ENCODE assay signal across 21 mouse cellular contexts in the genomic region with DNA sequence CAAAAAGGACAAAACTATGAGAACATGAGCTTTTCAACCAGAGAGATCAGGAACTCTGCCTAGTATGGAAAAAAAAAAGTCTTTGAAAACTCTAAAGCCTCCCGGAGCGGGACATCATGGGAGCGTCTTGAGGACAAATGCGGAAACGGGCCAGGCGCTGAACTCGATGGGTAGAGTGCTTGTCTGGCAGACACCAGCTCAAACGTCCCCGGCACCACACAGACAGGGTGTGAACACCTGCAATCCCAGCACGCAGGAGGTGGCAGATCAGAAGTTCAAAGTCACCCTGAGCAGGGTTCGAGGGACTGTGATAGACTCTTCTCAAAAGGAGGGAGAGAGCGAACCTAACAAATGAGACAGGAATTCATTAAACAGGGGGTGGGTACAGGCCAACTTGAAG.
"Had no signal": no experiment of that assay in that cellular context is flagged by ENCODE, and none has a peak within 500 bp of the region (broad histone marks: within the 10 kb centered on the region; RNA-seq: fewer than 3 reads in every experiment).

No protein-coding gene starts in this region.

- H3K36me3 ChIP-seq: liver, embryonic 12.5 days; lung, embryonic 15.5 days; stomach, embryonic 15.5 days had no signal

- H3K4me2 ChIP-seq: limb, embryonic 13.5 days; liver, embryonic 12.5 days; liver, embryonic 15.5 days; lung, embryonic 15.5 days; midbrain, embryonic 12.5 days; neural tube, embryonic 13.5 days; stomach, embryonic 15.5 days had no signal

- ATAC-seq: intestine, postnatal 0 days; liver, embryonic 12.5 days had no signal

- H3K9me3 ChIP-seq: limb, embryonic 13.5 days; liver, embryonic 12.5 days; liver, embryonic 15.5 days; lung, embryonic 15.5 days; megakaryocyte, embryonic 14.5 days; midbrain, embryonic 12.5 days; neural tube, embryonic 13.5 days; stomach, embryonic 15.5 days had no signal

- H3K27ac ChIP-seq: kidney, postnatal 0 days; layer of hippocampus, adult 2 months; liver, embryonic 12.5 days; stomach, embryonic 15.5 days had no signal

- H3K4me3 ChIP-seq: layer of hippocampus, adult 2 months; limb, embryonic 13.5 days; liver, embryonic 12.5 days; liver, embryonic 15.5 days; lung, embryonic 15.5 days; megakaryocyte, embryonic 14.5 days; midbrain, embryonic 12.5 days; myocyte; neural tube, embryonic 13.5 days; stomach, embryonic 15.5 days had no signal

- DNase-seq: kidney, adult 2 months; left cerebral cortex, postnatal 4 days; liver; lung, adult 18-20 months; lung, postnatal 36 days; retina, postnatal 1 day; right cerebral cortex, postnatal 25 days; spleen, adult 18-20 months; thymus, postnatal 25 days had no signal

- H3K27me3 ChIP-seq: limb, embryonic 13.5 days; liver, embryonic 12.5 days; liver, embryonic 15.5 days; lung, embryonic 15.5 days; midbrain, embryonic 12.5 days; neural tube, embryonic 13.5 days; stomach, embryonic 15.5 days had no signal

- H3K9ac ChIP-seq: limb, embryonic 13.5 days; liver, embryonic 12.5 days; liver, embryonic 15.5 days; lung, embryonic 15.5 days; midbrain, embryonic 12.5 days; neural tube, embryonic 13.5 days; stomach, embryonic 15.5 days had no signal
